Mouse (Mus musculus) embryonic fibroblast, embryonic 13.5 days (primary cell): Measurements from ENCODE around the gene Rps27.

Source experiments
- CTCF ChIP-seq: IDR thresholded peaks from 2 replicates; pipeline ENCODE4 v1.5.1; 2011; ENCODE audit warnings: mild to moderate bottlenecking, control low read depth, low read length, moderate library complexity, borderline replicate concordance; ENCODE audit not compliant: insufficient read depth
- POLR2A ChIP-seq: IDR thresholded peaks from 2 replicates; pipeline ENCODE4 v1.6.1; 2011; ENCODE audit warnings: low read depth, mild to moderate bottlenecking, control low read depth, low read length, moderate library complexity

- TF ChIP-seq POLR2A = peak; percentile 71
- TF ChIP-seq CTCF = no peak
Observed at GRCm38 (mm10) chr3:90247960-90248745, 34.7 kb upstream of the Rps27 start, which contains the start of gene Slc39a1.
